Mouse (Mus musculus): ENCODE results near the gene Vamp8.
A peak's percentile ranks its signal among the peaks of the same experiment; 100 is the strongest.

Vamp8 gene

GRCm38 (mm10) chr6:72383142-72383820 lies 7.2 kb downstream of the Vamp8 start:
- peaks cover 9% of the 10 kb centered on the region; the same call in 1 of the 2 replicates for H3K4me1 ChIP-seq (replicated peaks; ENCODE audit: low read depth, low read length)
- peaks cover 58% of the 10 kb centered on the region for H3K27me3 ChIP-seq (ENCODE audit: insufficient read depth, low read length)
- H3K36me3 ChIP-seq (ENCODE audit: insufficient read depth, low read length), result no peaks in the 10 kb centered on the region
- no peaks in the 10 kb centered on the region for H3K9me3 ChIP-seq (ENCODE audit: low read length)
- TF ChIP-seq POU5F1 (IDR thresholded peaks at IDR 0.05; ENCODE audit: borderline replicate concordance, low read length) (no peak), CTCF (conservative IDR thresholded peaks at IDR 0.05; ENCODE audit: low read length) (no peak), NANOG (IDR thresholded peaks at IDR 0.05; ENCODE audit: borderline replicate concordance, low read length) (no peak)
- no peak overlapping the region for H3K4me3 ChIP-seq (replicated peaks; ENCODE audit: low read length)

GRCm38 (mm10) chr6:72382494-72382893 lies 8.0 kb downstream of the Vamp8 start:
- TF ChIP-seq POU5F1 (IDR thresholded peaks at IDR 0.05; ENCODE audit: borderline replicate concordance, low read length), result no peak
- TF ChIP-seq NANOG (IDR thresholded peaks at IDR 0.05; ENCODE audit: borderline replicate concordance, low read length), result no peak
- TF ChIP-seq CTCF (conservative IDR thresholded peaks at IDR 0.05; ENCODE audit: low read length), result no peak
- no peaks in the 10 kb centered on the region for H3K9me3 ChIP-seq (ENCODE audit: low read length)

GRCm38 (mm10) chr6:72380131-72380770 lies 10.3 kb downstream of the Vamp8 start, which contains the start of gene Vamp5:
Gene Vamp5 (minus strand): TSS chr6:72380468.
- Histone ChIP-seq H3K36me3 (ENCODE audit: insufficient read depth, low read length) (no peaks in the 10 kb centered on the region), H3K27me3 (ENCODE audit: insufficient read depth, low read length) (peaks cover 60% of the 10 kb centered on the region), H3K9me3 (ENCODE audit: low read length) (no peaks in the 10 kb centered on the region), H3K4me3 (replicated peaks; ENCODE audit: low read length) (peak within 1 kb of the TSS; percentile 82), H3K4me1 (replicated peaks; ENCODE audit: low read depth, low read length) (peaks cover 9% of the 10 kb centered on the region; the same call in 1 of the 2 replicates)
- TF ChIP-seq POU5F1 (IDR thresholded peaks at IDR 0.05; ENCODE audit: borderline replicate concordance, low read length) (no peak), NANOG (IDR thresholded peaks at IDR 0.05; ENCODE audit: borderline replicate concordance, low read length) (no peak), CTCF (conservative IDR thresholded peaks at IDR 0.05; ENCODE audit: low read length) (0 out of 2 replicates have a peak, but pooled peaks have one; percentile 6)

More at GRCm38 (mm10) chr6:72382494-72382893, 8.0 kb downstream of the Vamp8 start:
- H3K36me3 ChIP-seq (ENCODE audit: insufficient read depth, low read length), result no peaks in the 10 kb centered on the region
- no peak overlapping the region for H3K4me3 ChIP-seq (replicated peaks; ENCODE audit: low read length)
- H3K4me1 ChIP-seq (replicated peaks; ENCODE audit: low read depth, low read length), result peaks cover 9% of the 10 kb centered on the region; the same call in 1 of the 2 replicates
- peaks cover 56% of the 10 kb centered on the region for H3K27me3 ChIP-seq (ENCODE audit: insufficient read depth, low read length)

GRCm38 (mm10) chr6:72379377-72380130 lies 10.9 kb downstream of the Vamp8 start:
- H3K4me3 ChIP-seq (replicated peaks; ENCODE audit: low read length), result peak overlapping the region; percentile 82
- no peaks in the 10 kb centered on the region for H3K36me3 ChIP-seq (ENCODE audit: insufficient read depth, low read length)
- H3K4me1 ChIP-seq (replicated peaks; ENCODE audit: low read depth, low read length), result peaks cover 9% of the 10 kb centered on the region; the same call in 1 of the 2 replicates
- TF ChIP-seq CTCF (conservative IDR thresholded peaks at IDR 0.05; ENCODE audit: low read length), result no peak
- TF ChIP-seq NANOG (IDR thresholded peaks at IDR 0.05; ENCODE audit: borderline replicate concordance, low read length), result no peak
- no peak for TF ChIP-seq POU5F1 (IDR thresholded peaks at IDR 0.05; ENCODE audit: borderline replicate concordance, low read length)
- no peaks in the 10 kb centered on the region for H3K9me3 ChIP-seq (ENCODE audit: low read length)
- peaks cover 57% of the 10 kb centered on the region for H3K27me3 ChIP-seq (ENCODE audit: insufficient read depth, low read length)

GRCm38 (mm10) chr6:72378510-72379234 lies 11.8 kb downstream of the Vamp8 start:
- Histone ChIP-seq H3K27me3 (ENCODE audit: insufficient read depth, low read length) (peaks cover 57% of the 10 kb centered on the region), H3K36me3 (ENCODE audit: insufficient read depth, low read length) (no peaks in the 10 kb centered on the region), H3K9me3 (ENCODE audit: low read length) (no peaks in the 10 kb centered on the region), H3K4me1 (replicated peaks; ENCODE audit: low read depth, low read length) (peaks cover 9% of the 10 kb centered on the region; the same call in 1 of the 2 replicates), H3K4me3 (replicated peaks; ENCODE audit: low read length) (no peak overlapping the region)
- no peak for TF ChIP-seq POU5F1 (IDR thresholded peaks at IDR 0.05; ENCODE audit: borderline replicate concordance, low read length)

- H3K27me3 ChIP-seq (ENCODE audit: insufficient read depth, low read length), result peaks cover 40% of the 10 kb centered on the region
- H3K4me1 ChIP-seq (replicated peaks; ENCODE audit: low read depth, low read length), result peaks cover 19% of the 10 kb centered on the region
- H3K4me3 ChIP-seq (replicated peaks; ENCODE audit: low read length), result no peak overlapping the region
- H3K36me3 ChIP-seq (ENCODE audit: insufficient read depth, low read length), result no peaks in the 10 kb centered on the region
- no peaks in the 10 kb centered on the region for H3K9me3 ChIP-seq (ENCODE audit: low read length)
- TF ChIP-seq POU5F1 (IDR thresholded peaks at IDR 0.05; ENCODE audit: borderline replicate concordance, low read length), result no peak
- TF ChIP-seq CTCF (conservative IDR thresholded peaks at IDR 0.05; ENCODE audit: low read length), result no peak
- TF ChIP-seq NANOG (IDR thresholded peaks at IDR 0.05; ENCODE audit: borderline replicate concordance, low read length), result no peak
Observed at GRCm38 (mm10) chr6:72374820-72375563, 15.5 kb downstream of the Vamp8 start.

GRCm38 (mm10) chr6:72374206-72374605 lies 16.3 kb downstream of the Vamp8 start:
- H3K4me1 ChIP-seq (replicated peaks; ENCODE audit: low read depth, low read length), result peaks cover 18% of the 10 kb centered on the region
- H3K36me3 ChIP-seq (ENCODE audit: insufficient read depth, low read length), result no peaks in the 10 kb centered on the region
- H3K27me3 ChIP-seq (ENCODE audit: insufficient read depth, low read length), result peaks cover 32% of the 10 kb centered on the region
- no peaks in the 10 kb centered on the region for H3K9me3 ChIP-seq (ENCODE audit: low read length)
- H3K4me3 ChIP-seq (replicated peaks; ENCODE audit: low read length), result no peak overlapping the region
- TF ChIP-seq NANOG (IDR thresholded peaks at IDR 0.05; ENCODE audit: borderline replicate concordance, low read length) (no peak), POU5F1 (IDR thresholded peaks at IDR 0.05; ENCODE audit: borderline replicate concordance, low read length) (no peak), CTCF (conservative IDR thresholded peaks at IDR 0.05; ENCODE audit: low read length) (no peak)

Measured in E14TG2a.4 (cell line).